Mouse (Mus musculus) yolk sac, embryonic 10.5 days (tissue): ENCODE measurements at regions not wholly inside any gene's neighbourhood (a gene's known extent, or its start where the extent isn't known, plus 50 kb on each side); places are given as distances from the start of the nearest gene placed in this dataset.
"Not testable (repeated sequence)": the region's sequence is repeated elsewhere in the genome, so short reads cannot be mapped to it uniquely, and the experiment has no call there.

Experiments used
- DNase-seq: peaks from one replicate; pipeline ENCODE4 v3.0.0-alpha.2; 2017; ENCODE audit warnings: low spot score

GRCm38 (mm10) chr3:31508471-31508870, 198.3 kb upstream of the Slc7a14 start:
- DNase-seq: no peak

GRCm38 (mm10) chr3:31499201-31499968, 189.2 kb upstream of the Slc7a14 start:
- no peak for DNase-seq

- DNase-seq: no peak
These were observed 185.1 kb upstream of the Slc7a14 start for GRCm38 (mm10) chr3:31495287-31495686.

- no peak for DNase-seq
These were observed 184.5 kb upstream of the Slc7a14 start for GRCm38 (mm10) chr3:31494706-31495105.

- DNase-seq: not testable (repeated sequence)
These were observed 181.6 kb upstream of the Slc7a14 start for GRCm38 (mm10) chr3:31491736-31492135.

- no peak for DNase-seq
These were observed 177.4 kb upstream of the Slc7a14 start for GRCm38 (mm10) chr3:31487596-31487995.

- DNase-seq: no peak
These were observed 171.8 kb upstream of the Slc7a14 start for GRCm38 (mm10) chr3:31481964-31482363.

- DNase-seq: no peak
These were observed 157.7 kb upstream of the Slc7a14 start for GRCm38 (mm10) chr3:31467882-31468281.

- no peak for DNase-seq
These were observed 154.1 kb upstream of the Slc7a14 start for GRCm38 (mm10) chr3:31464260-31464659.

GRCm38 (mm10) chr3:31459456-31459855, 149.3 kb upstream of the Slc7a14 start:
- DNase-seq: peak; percentile 2

- no peak for DNase-seq
These were observed 147.8 kb upstream of the Slc7a14 start for GRCm38 (mm10) chr3:31457938-31458337.

- no peak for DNase-seq
These were observed 144.9 kb upstream of the Slc7a14 start for GRCm38 (mm10) chr3:31455031-31455430.

- DNase-seq: no peak
These were observed 134.7 kb upstream of the Slc7a14 start for GRCm38 (mm10) chr3:31444861-31445260.

GRCm38 (mm10) chr3:31444311-31444710, 134.1 kb upstream of the Slc7a14 start:
- DNase-seq: no peak

- DNase-seq: no peak
These were observed 133.7 kb upstream of the Slc7a14 start for GRCm38 (mm10) chr3:31443894-31444293.

- no peak for DNase-seq
These were observed 130.1 kb upstream of the Slc7a14 start for GRCm38 (mm10) chr3:31440282-31440681.

- DNase-seq: no peak
These were observed 127.8 kb upstream of the Slc7a14 start for GRCm38 (mm10) chr3:31437970-31438369.

GRCm38 (mm10) chr3:31435204-31435963, 125.2 kb upstream of the Slc7a14 start:
- DNase-seq: no peak

GRCm38 (mm10) chr3:31433201-31433600, 123.0 kb upstream of the Slc7a14 start:
- DNase-seq: no peak

GRCm38 (mm10) chr3:31423517-31423916, 113.3 kb upstream of the Slc7a14 start:
- no peak for DNase-seq

GRCm38 (mm10) chr3:31408802-31409201, 98.6 kb upstream of the Slc7a14 start:
- no peak for DNase-seq

GRCm38 (mm10) chr3:31405880-31406279, 95.7 kb upstream of the Slc7a14 start:
- no peak for DNase-seq

GRCm38 (mm10) chr3:31399136-31399535, 89.0 kb upstream of the Slc7a14 start:
- no peak for DNase-seq
